Mouse (Mus musculus): Measurements from ENCODE around the gene D430042O09Rik. TPM values are rescaled to one million over a fixed set of nuclear protein-coding genes. Genes with fewer than 3 reads are reported as not detected.
A peak's percentile ranks its signal among the peaks of the same experiment; 100 is the strongest.

The D430042O09Rik gene
- polyA plus RNA-seq, 1 experiment from 2014 or later: 5.3 TPM

- peak; percentile 40; the same call in 1 of the 2 replicates for ATAC-seq
- H3K9me3 ChIP-seq (replicated peaks; ENCODE audit: control insufficient read depth, low read length): no peaks in the 10 kb centered on the region
- H3K4me2 ChIP-seq (ENCODE audit: low read length): no peak overlapping the region
- WGBS: 16% methylated on average over 7 of the region's 7 CpGs
- no peak overlapping the region for H3K9ac ChIP-seq (ENCODE audit: low read length)
- H3K4me3 ChIP-seq (ENCODE audit: low read depth, low read length): no peak overlapping the region
- H3K36me3 ChIP-seq (ENCODE audit: control insufficient read depth, insufficient read depth, low read length): peaks cover 5% of the 10 kb centered on the region; the same call in 1 of the 2 replicates
- H3K27ac ChIP-seq (ENCODE audit: low read depth, low read length): no peak overlapping the region
- no peaks in the 10 kb centered on the region for H3K27me3 ChIP-seq (replicated peaks; ENCODE audit: control insufficient read depth, insufficient read depth, low read length)
- peak; percentile 44 for DNase-seq (ENCODE audit: low spot score)
- peaks cover 5% of the 10 kb centered on the region for H3K4me1 ChIP-seq (ENCODE audit: control insufficient read depth, insufficient read depth, low read length)
These were observed 55.5 kb downstream of the D430042O09Rik start for GRCm38 (mm10) chr7:125762883-125763830.

- peaks cover 5% of the 10 kb centered on the region; the same call in 1 of the 2 replicates for H3K36me3 ChIP-seq (ENCODE audit: control insufficient read depth, insufficient read depth, low read length)
- H3K4me2 ChIP-seq (ENCODE audit: low read length): no peak overlapping the region
- DNase-seq (ENCODE audit: low spot score) (no peak), ATAC-seq (no peak)
- 89% methylated on average over 3 of the region's 3 CpGs for WGBS
- no peak overlapping the region for H3K9ac ChIP-seq (ENCODE audit: low read length)
- no peaks in the 10 kb centered on the region for H3K9me3 ChIP-seq (replicated peaks; ENCODE audit: control insufficient read depth, low read length)
- no peak overlapping the region for H3K4me3 ChIP-seq (ENCODE audit: low read depth, low read length)
- no peaks in the 10 kb centered on the region for H3K27me3 ChIP-seq (replicated peaks; ENCODE audit: control insufficient read depth, insufficient read depth, low read length)
- no peak overlapping the region for H3K27ac ChIP-seq (ENCODE audit: low read depth, low read length)
- H3K4me1 ChIP-seq (ENCODE audit: control insufficient read depth, insufficient read depth, low read length): peaks cover 5% of the 10 kb centered on the region
These were observed 56.7 kb downstream of the D430042O09Rik start for GRCm38 (mm10) chr7:125764373-125764772.

- H3K4me1 ChIP-seq (ENCODE audit: control insufficient read depth, insufficient read depth, low read length): peaks cover 5% of the 10 kb centered on the region
- WGBS: 68% methylated on average over 9 of the region's 9 CpGs
- no peak overlapping the region for H3K4me2 ChIP-seq (ENCODE audit: low read length)
- H3K27ac ChIP-seq (ENCODE audit: low read depth, low read length): no peak overlapping the region
- no peaks in the 10 kb centered on the region for H3K27me3 ChIP-seq (replicated peaks; ENCODE audit: control insufficient read depth, insufficient read depth, low read length)
- no peak overlapping the region for H3K9ac ChIP-seq (ENCODE audit: low read length)
- H3K4me3 ChIP-seq (ENCODE audit: low read depth, low read length): no peak overlapping the region
- 0 out of 2 replicates have a peak, but pooled peaks cover 12% of the 10 kb centered on the region for H3K36me3 ChIP-seq (ENCODE audit: control insufficient read depth, insufficient read depth, low read length)
- ATAC-seq (peak; percentile 71), DNase-seq (ENCODE audit: low spot score) (peak; percentile 79)
- H3K9me3 ChIP-seq (replicated peaks; ENCODE audit: control insufficient read depth, low read length): no peaks in the 10 kb centered on the region
These were observed 59.5 kb downstream of the D430042O09Rik start for GRCm38 (mm10) chr7:125766976-125767831.

DNA sequence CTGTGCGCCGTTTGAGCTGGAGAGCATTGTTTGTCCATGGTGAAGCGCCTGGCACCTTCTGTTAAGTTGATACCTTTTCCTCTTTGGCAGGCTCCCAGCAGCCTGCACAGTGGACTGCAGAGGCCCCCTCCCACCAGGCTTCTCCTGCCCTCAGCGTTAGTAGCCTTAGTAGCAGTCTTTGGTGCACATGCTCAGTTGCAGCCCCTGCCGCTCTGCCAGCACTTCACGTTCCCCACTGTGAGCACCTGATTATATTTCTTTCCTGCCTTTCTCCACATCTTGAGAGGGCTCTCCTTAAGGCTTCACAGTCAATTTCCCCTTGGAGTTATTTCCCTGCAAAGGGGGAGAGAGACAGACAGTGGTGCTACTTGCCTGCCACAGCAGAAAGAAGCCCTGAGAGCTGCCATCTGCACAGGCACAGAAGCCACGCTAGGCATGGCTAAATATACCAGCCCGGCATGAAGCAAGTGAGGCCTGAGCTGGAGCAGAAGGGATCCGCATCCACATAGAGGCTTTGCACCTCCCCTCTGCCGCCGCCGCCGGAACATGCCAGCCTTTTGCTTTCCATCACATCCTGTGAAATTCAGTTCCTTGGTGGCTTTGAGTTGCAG lies 65.4 kb downstream of the D430042O09Rik start:
- DNase-seq (ENCODE audit: low spot score) (peak; percentile 45), ATAC-seq (peak; percentile 37; the same call in 1 of the 2 replicates)
- Histone ChIP-seq H3K4me1 (ENCODE audit: control insufficient read depth, insufficient read depth, low read length) (no peaks in the 10 kb centered on the region; the same call in 1 of the 2 replicates), H3K36me3 (ENCODE audit: control insufficient read depth, insufficient read depth, low read length) (0 out of 2 replicates have a peak, but pooled peaks cover 21% of the 10 kb centered on the region), H3K4me3 (ENCODE audit: low read depth, low read length) (no peak overlapping the region), H3K27ac (ENCODE audit: low read depth, low read length) (peak overlapping the region; percentile 65), H3K27me3 (replicated peaks; ENCODE audit: control insufficient read depth, insufficient read depth, low read length) (no peaks in the 10 kb centered on the region), H3K9ac (ENCODE audit: low read length) (no peak overlapping the region), H3K4me2 (ENCODE audit: low read length) (no peak overlapping the region), H3K9me3 (replicated peaks; ENCODE audit: control insufficient read depth, low read length) (no peaks in the 10 kb centered on the region)
- 61% methylated on average over 13 of the region's 13 CpGs for WGBS

GRCm38 (mm10) chr7:125783206-125783605 lies 75.5 kb downstream of the D430042O09Rik start:
- H3K27ac ChIP-seq (ENCODE audit: low read depth, low read length): no peak overlapping the region
- H3K4me2 ChIP-seq (ENCODE audit: low read length): no peak overlapping the region
- no peak overlapping the region for H3K4me3 ChIP-seq (ENCODE audit: low read depth, low read length)
- no peak for ATAC-seq
- H3K27me3 ChIP-seq (replicated peaks; ENCODE audit: control insufficient read depth, insufficient read depth, low read length): no peaks in the 10 kb centered on the region
- no peak for DNase-seq (ENCODE audit: low spot score)
- no peak overlapping the region for H3K9ac ChIP-seq (ENCODE audit: low read length)
- H3K4me1 ChIP-seq (ENCODE audit: control insufficient read depth, insufficient read depth, low read length): no peaks in the 10 kb centered on the region
- 71% methylated on average over 1 of the region's 1 CpGs for WGBS
- 0 out of 2 replicates have a peak, but pooled peaks cover 4% of the 10 kb centered on the region for H3K9me3 ChIP-seq (replicated peaks; ENCODE audit: control insufficient read depth, low read length)
- H3K36me3 ChIP-seq (ENCODE audit: control insufficient read depth, insufficient read depth, low read length): no peaks in the 10 kb centered on the region

DNA sequence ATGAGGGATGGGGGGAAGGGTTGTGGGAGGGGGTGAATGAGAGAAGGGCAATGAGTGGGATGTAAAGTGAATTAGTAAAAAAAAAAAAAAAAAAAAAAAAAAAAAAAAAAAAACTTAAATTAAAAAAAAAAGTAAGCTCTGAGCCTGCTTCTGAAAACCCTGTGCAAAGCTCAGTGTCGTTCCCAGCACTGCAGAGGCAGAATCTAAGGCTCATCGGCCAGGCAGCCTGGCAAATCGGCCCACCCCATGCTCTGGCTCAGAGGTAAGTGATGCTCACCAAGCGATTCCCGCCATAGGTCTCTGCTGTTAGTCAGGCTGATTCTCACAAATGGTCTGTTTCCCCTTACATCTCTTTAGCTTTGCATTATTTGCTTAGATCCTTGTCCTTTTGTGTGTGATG lies 78.4 kb downstream of the D430042O09Rik start:
- Histone ChIP-seq H3K27ac (ENCODE audit: low read depth, low read length) (no peak overlapping the region), H3K27me3 (replicated peaks; ENCODE audit: control insufficient read depth, insufficient read depth, low read length) (no peaks in the 10 kb centered on the region), H3K9ac (ENCODE audit: low read length) (no peak overlapping the region), H3K36me3 (ENCODE audit: control insufficient read depth, insufficient read depth, low read length) (no peaks in the 10 kb centered on the region), H3K4me3 (ENCODE audit: low read depth, low read length) (no peak overlapping the region), H3K4me1 (ENCODE audit: control insufficient read depth, insufficient read depth, low read length) (no peaks in the 10 kb centered on the region), H3K9me3 (replicated peaks; ENCODE audit: control insufficient read depth, low read length) (0 out of 2 replicates have a peak, but pooled peaks cover 4% of the 10 kb centered on the region), H3K4me2 (ENCODE audit: low read length) (no peak overlapping the region)
- ATAC-seq (no peak), DNase-seq (ENCODE audit: low spot score) (no peak)
- 86% methylated on average over 5 of the region's 5 CpGs for WGBS

GRCm38 (mm10) chr7:125787046-125787445 lies 79.4 kb downstream of the D430042O09Rik start:
- Histone ChIP-seq H3K9ac (ENCODE audit: low read length) (no peak overlapping the region), H3K4me3 (ENCODE audit: low read depth, low read length) (no peak overlapping the region), H3K4me1 (ENCODE audit: control insufficient read depth, insufficient read depth, low read length) (no peaks in the 10 kb centered on the region), H3K27ac (ENCODE audit: low read depth, low read length) (no peak overlapping the region), H3K4me2 (ENCODE audit: low read length) (no peak overlapping the region), H3K36me3 (ENCODE audit: control insufficient read depth, insufficient read depth, low read length) (no peaks in the 10 kb centered on the region), H3K9me3 (replicated peaks; ENCODE audit: control insufficient read depth, low read length) (0 out of 2 replicates have a peak, but pooled peaks cover 4% of the 10 kb centered on the region), H3K27me3 (replicated peaks; ENCODE audit: control insufficient read depth, insufficient read depth, low read length) (no peaks in the 10 kb centered on the region)
- DNase-seq (ENCODE audit: low spot score): no peak
- 75% methylated on average over 7 of the region's 7 CpGs for WGBS
- no peak for ATAC-seq

- H3K4me2 ChIP-seq (ENCODE audit: low read length): no peak overlapping the region
These were observed 82.4 kb downstream of the D430042O09Rik start for GRCm38 (mm10) chr7:125790039-125790438.

More at GRCm38 (mm10) chr7:125790039-125790438, 82.4 kb downstream of the D430042O09Rik start:
- ATAC-seq (no peak), DNase-seq (ENCODE audit: low spot score) (no peak)
- no peaks in the 10 kb centered on the region; the same call in 1 of the 2 replicates for H3K36me3 ChIP-seq (ENCODE audit: control insufficient read depth, insufficient read depth, low read length)
- no peak overlapping the region for H3K27ac ChIP-seq (ENCODE audit: low read depth, low read length)
- H3K4me3 ChIP-seq (ENCODE audit: low read depth, low read length): no peak overlapping the region
- 80% methylated on average over 8 of the region's 8 CpGs for WGBS
- H3K9me3 ChIP-seq (replicated peaks; ENCODE audit: control insufficient read depth, low read length): no peaks in the 10 kb centered on the region
- no peaks in the 10 kb centered on the region for H3K27me3 ChIP-seq (replicated peaks; ENCODE audit: control insufficient read depth, insufficient read depth, low read length)
- no peaks in the 10 kb centered on the region for H3K4me1 ChIP-seq (ENCODE audit: control insufficient read depth, insufficient read depth, low read length)
- no peak overlapping the region for H3K9ac ChIP-seq (ENCODE audit: low read length)

Data from forebrain, embryonic 14.5 days (tissue).